8 mouse cellular contexts compared by ENCODE assay signal in genomic region chr3:86761095-86762035, GRCm38 (mm10).
DNase-seq lines count a peak whose midpoint lies in the region; ATAC-seq and TF ChIP-seq lines count a peak whose summit lies in the region.

No protein-coding gene starts in this region.

- no peak overlapping the region for H3K4me2 ChIP-seq in hindbrain, postnatal 0 days (ENCODE audit: low read depth, low read length)
- no peak overlapping the region for H3K4me2 ChIP-seq in midbrain, embryonic 13.5 days (replicated peaks)
- no peak overlapping the region for H3K4me2 ChIP-seq in stomach, postnatal 0 days (replicated peaks; ENCODE audit: low read depth)

- intact Hi-C loops in left cerebral cortex, adult 2 months (cut with DNase I): loop anchor here (10.0 kb wide), 1 partner anchor 437 kb away; no protein-coding TSS in a partner anchor

- no peaks in the 10 kb centered on the region for H3K9me3 ChIP-seq in forebrain, embryonic 10.5 days
- no peaks in the 10 kb centered on the region for H3K9me3 ChIP-seq in hindbrain, postnatal 0 days (ENCODE audit: low read length)
- no peaks in the 10 kb centered on the region for H3K9me3 ChIP-seq in midbrain, embryonic 13.5 days
- no peaks in the 10 kb centered on the region for H3K9me3 ChIP-seq in stomach, postnatal 0 days (ENCODE audit: control insufficient read depth, low read length)

- no peak for TF ChIP-seq EP300 in stomach, postnatal 0 days (optimal IDR thresholded peaks at IDR 0.05)

- peak; percentile 48; the same call in 1 of the 2 replicates for TF ChIP-seq CTCF in spleen, adult 2 months (IDR thresholded peaks at IDR 0.05; ENCODE audit: extremely low read depth, insufficient read depth, insufficient read length, insufficient replicate concordance)
- TF ChIP-seq CTCF in hindbrain, postnatal 0 days (IDR thresholded peaks at IDR 0.05; ENCODE audit: low read depth): peak; percentile 92
- peak; percentile 96 for TF ChIP-seq CTCF in left cerebral cortex, adult 2 months (IDR thresholded peaks at IDR 0.05)
- TF ChIP-seq CTCF in stomach, postnatal 0 days (IDR thresholded peaks at IDR 0.05; ENCODE audit: low read depth): peak; percentile 91

- no peak overlapping the region for H3K4me3 ChIP-seq in spleen, adult 2 months (ENCODE audit: extremely low read depth, insufficient read depth, insufficient read length)
- H3K4me3 ChIP-seq in forebrain, embryonic 10.5 days: no peak overlapping the region
- no peak overlapping the region for H3K4me3 ChIP-seq in hindbrain, postnatal 0 days (ENCODE audit: low read length)
- no peak overlapping the region for H3K4me3 ChIP-seq in left cerebral cortex, adult 2 months
- no peak overlapping the region for H3K4me3 ChIP-seq in midbrain, embryonic 13.5 days (replicated peaks)
- H3K4me3 ChIP-seq in stomach, postnatal 0 days (ENCODE audit: low read depth, low read length): no peak overlapping the region

- no peaks in the 10 kb centered on the region for H3K4me1 ChIP-seq in spleen, adult 2 months (ENCODE audit: control insufficient read depth, insufficient read depth, insufficient read length)
- no peaks in the 10 kb centered on the region; the same call in 1 of the 2 replicates for H3K4me1 ChIP-seq in forebrain, embryonic 10.5 days
- no peaks in the 10 kb centered on the region for H3K4me1 ChIP-seq in hindbrain, postnatal 0 days (ENCODE audit: insufficient read depth, low read length)
- H3K4me1 ChIP-seq in midbrain, embryonic 13.5 days (replicated peaks): peaks cover 3% of the 10 kb centered on the region; the same call in 1 of the 2 replicates
- H3K4me1 ChIP-seq in stomach, postnatal 0 days (replicated peaks; ENCODE audit: control insufficient read depth, insufficient read depth): no peaks in the 10 kb centered on the region

- H3K27ac ChIP-seq in spleen, adult 2 months (ENCODE audit: insufficient read depth, low read length): no peak overlapping the region
- H3K27ac ChIP-seq in forebrain, embryonic 10.5 days: no peak overlapping the region
- H3K27ac ChIP-seq in hindbrain, postnatal 0 days: no peak overlapping the region
- H3K27ac ChIP-seq in left cerebral cortex, adult 2 months: no peak overlapping the region
- H3K27ac ChIP-seq in midbrain, embryonic 13.5 days: no peak overlapping the region
- no peak overlapping the region for H3K27ac ChIP-seq in stomach, postnatal 0 days (replicated peaks)

- H3K27me3 ChIP-seq in spleen, adult 2 months (ENCODE audit: control insufficient read depth, insufficient read depth, low read length): no peaks in the 10 kb centered on the region
- peaks cover 31% of the 10 kb centered on the region for H3K27me3 ChIP-seq in forebrain, embryonic 10.5 days (ENCODE audit: poor library complexity, severe bottlenecking)
- no peaks in the 10 kb centered on the region for H3K27me3 ChIP-seq in hindbrain, postnatal 0 days (ENCODE audit: insufficient read depth, low read length)
- no peaks in the 10 kb centered on the region for H3K27me3 ChIP-seq in midbrain, embryonic 13.5 days
- H3K27me3 ChIP-seq in stomach, postnatal 0 days (ENCODE audit: control insufficient read depth, insufficient read depth, low read length): no peaks in the 10 kb centered on the region; the same call in 1 of the 2 replicates

- no peak for TF ChIP-seq POLR2A in spleen, adult 2 months (IDR thresholded peaks at IDR 0.05; ENCODE audit: low read depth, low read length)

- peak; percentile 88 for ATAC-seq in hindbrain, postnatal 0 days
- ATAC-seq in midbrain, embryonic 13.5 days: peak; percentile 90
- ATAC-seq in stomach, postnatal 0 days (ENCODE audit: low FRiP score, low TSS enrichment): no peak

- peak; percentile 31 to 54 for DNase-seq in spleen, adult 2 months (ENCODE audit: low read depth in 1 of 2, low spot score in 2 of 2)
- DNase-seq in spleen, adult 12 weeks (ENCODE audit: low spot score): no peak
- peak; percentile 67 for DNase-seq in brain, embryonic 18.5 days (ENCODE audit: low read depth, low spot score)
- peak; percentile 53 for DNase-seq in forebrain, embryonic 10.5 days (ENCODE audit: extremely low spot score, low spot score)
- peak; percentile 94 for DNase-seq in hindbrain, postnatal 0 days (ENCODE audit: low spot score)
- peak; percentile 71 to 72 for DNase-seq in left cerebral cortex, adult 2 months (ENCODE audit: extremely low spot score in 1 of 2, low spot score in 2 of 2)
- peak; percentile 56 for DNase-seq in stomach, postnatal 0 days (ENCODE audit: low spot score)

- 78% methylated on average over 9 of the region's 9 CpGs for WGBS in spleen, adult 2 months
- WGBS in forebrain, embryonic 10.5 days: 70% methylated on average over 9 of the region's 9 CpGs
- 57% methylated on average over 9 of the region's 9 CpGs for WGBS in hindbrain, postnatal 0 days
- WGBS in midbrain, embryonic 13.5 days: 45% methylated on average over 9 of the region's 9 CpGs
- WGBS in stomach, postnatal 0 days: 68% methylated on average over 9 of the region's 9 CpGs

- H3K36me3 ChIP-seq in spleen, adult 2 months (ENCODE audit: control insufficient read depth, insufficient read depth, low read length): no peaks in the 10 kb centered on the region
- H3K36me3 ChIP-seq in forebrain, embryonic 10.5 days (replicated peaks): no peaks in the 10 kb centered on the region
- no peaks in the 10 kb centered on the region for H3K36me3 ChIP-seq in hindbrain, postnatal 0 days (ENCODE audit: insufficient read depth, low read length)
- no peaks in the 10 kb centered on the region for H3K36me3 ChIP-seq in midbrain, embryonic 13.5 days
- H3K36me3 ChIP-seq in stomach, postnatal 0 days (ENCODE audit: control insufficient read depth, insufficient read depth, low read length): no peaks in the 10 kb centered on the region

- H3K9ac ChIP-seq in hindbrain, postnatal 0 days (replicated peaks; ENCODE audit: low read length): no peak overlapping the region
- H3K9ac ChIP-seq in midbrain, embryonic 13.5 days (replicated peaks): no peak overlapping the region
- H3K9ac ChIP-seq in stomach, postnatal 0 days (ENCODE audit: low read length): no peak overlapping the region
